Mouse (Mus musculus) heart, postnatal 0 days (tissue): ENCODE measurements around the gene Dmrt1.

Experiments used
- CTCF ChIP-seq: IDR thresholded peaks from 2 replicates; pipeline ENCODE4 v1.5.1; 2016; ENCODE audit warnings: antibody characterized with exemption, control low read depth, low read depth
- EP300 ChIP-seq: IDR thresholded peaks from 2 replicates; pipeline ENCODE4 v1.6.1; 2016; ENCODE audit warnings: antibody characterized with exemption, low read depth

DNA sequence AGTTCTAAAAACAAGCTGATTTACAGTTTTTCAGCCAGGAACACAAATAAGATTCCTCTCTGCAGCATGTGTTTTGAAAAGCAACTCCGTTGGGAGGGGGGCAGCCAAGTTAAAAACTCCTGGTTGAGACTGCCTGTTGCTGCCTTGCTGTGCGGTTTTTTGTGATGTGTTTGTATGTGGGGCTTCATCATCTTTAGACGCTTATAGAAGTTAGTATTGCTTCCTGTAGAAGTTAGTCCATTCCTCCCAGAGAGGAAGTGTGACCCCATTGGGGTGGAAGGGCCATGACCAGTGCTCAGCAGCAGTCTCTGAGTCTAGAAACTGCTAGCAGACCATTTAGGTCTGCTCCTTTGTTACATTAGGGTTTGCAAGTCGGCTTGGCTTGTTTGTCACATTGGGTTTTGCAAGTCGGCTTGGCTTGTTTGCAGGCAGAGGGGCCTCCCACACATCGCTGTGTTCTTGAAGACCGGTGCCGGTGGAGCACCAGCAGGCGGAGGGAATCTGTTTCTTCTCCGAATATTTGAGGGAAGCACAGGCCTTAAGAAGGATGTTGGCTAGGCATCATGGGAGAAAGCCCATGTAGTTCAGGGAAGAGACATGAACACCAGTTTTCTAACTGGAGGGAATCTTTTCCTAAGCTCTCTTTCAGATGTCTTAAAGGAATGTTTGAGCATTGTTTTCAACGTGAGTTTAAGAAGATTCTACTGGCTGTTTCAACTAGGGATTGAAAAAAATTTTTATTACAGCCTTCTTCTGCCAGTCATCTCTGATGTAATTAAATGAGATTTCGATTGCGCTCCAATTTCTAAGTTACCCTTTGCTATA, 108.3 kb downstream of the Dmrt1 start:
- TF ChIP-seq CTCF (no peak), EP300 (no peak)
